Mouse (Mus musculus): Measurements from ENCODE around the gene Cldn6. TPM values are rescaled to one million over a fixed set of nuclear protein-coding genes. Genes with fewer than 3 reads are reported as not detected.

Gene Cldn6
- polyA plus RNA-seq (2012; rRNA removed) = 13.6 and 14.0 TPM in 2 replicates
- 11.3 and 14.7 TPM in 2 replicates for polyA plus RNA-seq (2014; fragmentation: Nextera tagmentation; extraction: Ambion mirVana)

DNA sequence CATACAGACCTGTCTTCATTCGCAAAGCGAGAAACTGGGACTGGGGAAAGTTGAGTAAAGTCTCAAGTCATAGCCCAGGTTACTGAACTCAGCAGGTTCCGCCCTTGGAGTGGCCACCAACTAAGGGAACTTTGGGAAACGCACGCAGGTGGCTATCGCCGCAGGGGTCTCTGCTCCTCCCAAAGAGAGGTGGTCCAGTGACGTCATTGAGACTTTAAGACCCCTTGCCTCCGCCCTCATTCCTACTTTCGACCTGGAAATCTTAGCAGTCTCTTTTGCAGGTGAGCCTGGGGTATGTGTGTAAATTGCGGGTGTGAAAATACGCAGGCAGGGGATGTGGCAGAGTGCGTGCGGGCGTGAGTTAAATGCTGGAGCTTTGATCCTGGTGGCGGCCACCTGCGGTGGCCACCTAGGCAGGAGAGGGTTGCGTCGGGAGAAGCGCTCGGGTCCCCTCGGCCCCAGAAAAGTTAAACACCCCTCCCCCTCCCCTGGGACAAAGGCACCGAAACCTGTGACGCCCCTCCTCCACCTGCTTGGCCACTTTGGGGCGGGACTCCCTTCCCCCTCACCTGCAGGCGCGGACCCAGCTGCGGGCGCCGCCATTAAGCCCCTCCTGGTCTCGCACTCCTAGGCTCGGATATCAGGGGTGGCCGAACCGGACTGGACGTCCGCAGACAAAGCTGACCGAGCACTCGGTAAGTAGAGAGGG is at the start of gene Cldn6:
TSS of gene Cldn6 (plus strand) at position 123 of the 709 bp plus-strand sequence.
- Histone ChIP-seq H3K27me3 (ENCODE audit: control insufficient read depth, insufficient read depth, low read length) (peaks cover 52% of the 10 kb centered on the region), H3K4me2 (replicated peaks; ENCODE audit: low read depth, low read length, severe bottlenecking) (peak within 1 kb of the TSS; percentile 45), H3K4me3 (replicated peaks; ENCODE audit: low read length) (peak within 1 kb of the TSS; percentile 29), H3K9ac (ENCODE audit: low read depth, low read length, severe bottlenecking) (no peak within 1 kb of the TSS), H3K36me3 (ENCODE audit: control insufficient read depth, insufficient read depth, low read length) (no peaks in the 10 kb centered on the region), H3K4me1 (ENCODE audit: control insufficient read depth, insufficient read depth, low read length) (peaks cover 53% of the 10 kb centered on the region), H3K27ac (replicated peaks; ENCODE audit: low read depth, low read length) (no peak within 1 kb of the TSS), H3K9me3 (ENCODE audit: control insufficient read depth, low read length) (no peaks in the 10 kb centered on the region)
- WGBS = 3% methylated on average over 37 of the region's 38 CpGs
- ATAC-seq (ENCODE audit: low FRiP score, low read depth) = no peak
- no peak for DNase-seq (ENCODE audit: low spot score)
- no peak for TF ChIP-seq POLR2A (IDR thresholded peaks at IDR 0.05; ENCODE audit: borderline replicate concordance, extremely low read depth, insufficient read depth, insufficient read length)

- Histone ChIP-seq H3K4me2 (replicated peaks; ENCODE audit: low read depth, low read length, severe bottlenecking) (peak overlapping the region; percentile 39), H3K4me1 (ENCODE audit: control insufficient read depth, insufficient read depth, low read length) (no peaks in the 10 kb centered on the region), H3K4me3 (replicated peaks; ENCODE audit: low read length) (peak overlapping the region; percentile 15), H3K36me3 (ENCODE audit: control insufficient read depth, insufficient read depth, low read length) (no peaks in the 10 kb centered on the region), H3K9me3 (ENCODE audit: control insufficient read depth, low read length) (no peaks in the 10 kb centered on the region), H3K27ac (replicated peaks; ENCODE audit: low read depth, low read length) (no peak overlapping the region), H3K27me3 (ENCODE audit: control insufficient read depth, insufficient read depth, low read length) (no peaks in the 10 kb centered on the region), H3K9ac (ENCODE audit: low read depth, low read length, severe bottlenecking) (peak overlapping the region; percentile 25; the same call in 1 of the 2 replicates)
- WGBS = 13% methylated on average over 22 of the region's 22 CpGs
- peak; percentile 82 for ATAC-seq (ENCODE audit: low FRiP score, low read depth)
- DNase-seq (ENCODE audit: low spot score) = peak; percentile 79
- TF ChIP-seq POLR2A (IDR thresholded peaks at IDR 0.05; ENCODE audit: borderline replicate concordance, extremely low read depth, insufficient read depth, insufficient read length) = no peak
Measured at GRCm38 (mm10) chr17:23630195-23631020, 48.6 kb upstream of the Cldn6 start.

GRCm38 (mm10) chr17:23631241-23631640 is 47.8 kb upstream of the Cldn6 start:
- Histone ChIP-seq H3K27ac (replicated peaks; ENCODE audit: low read depth, low read length) (no peak overlapping the region), H3K4me2 (replicated peaks; ENCODE audit: low read depth, low read length, severe bottlenecking) (no peak overlapping the region), H3K9ac (ENCODE audit: low read depth, low read length, severe bottlenecking) (no peak overlapping the region), H3K9me3 (ENCODE audit: control insufficient read depth, low read length) (no peaks in the 10 kb centered on the region), H3K36me3 (ENCODE audit: control insufficient read depth, insufficient read depth, low read length) (no peaks in the 10 kb centered on the region), H3K4me1 (ENCODE audit: control insufficient read depth, insufficient read depth, low read length) (no peaks in the 10 kb centered on the region), H3K27me3 (ENCODE audit: control insufficient read depth, insufficient read depth, low read length) (no peaks in the 10 kb centered on the region), H3K4me3 (replicated peaks; ENCODE audit: low read length) (no peak overlapping the region)
- 88% methylated on average over 8 of the region's 8 CpGs for WGBS
- DNase-seq (ENCODE audit: low spot score) = no peak
- no peak for TF ChIP-seq POLR2A (IDR thresholded peaks at IDR 0.05; ENCODE audit: borderline replicate concordance, extremely low read depth, insufficient read depth, insufficient read length)
- ATAC-seq (ENCODE audit: low FRiP score, low read depth) = no peak

- Histone ChIP-seq H3K9me3 (ENCODE audit: control insufficient read depth, low read length) (no peaks in the 10 kb centered on the region), H3K27ac (replicated peaks; ENCODE audit: low read depth, low read length) (no peak within 1 kb of the TSS), H3K4me1 (ENCODE audit: control insufficient read depth, insufficient read depth, low read length) (no peaks in the 10 kb centered on the region), H3K4me2 (replicated peaks; ENCODE audit: low read depth, low read length, severe bottlenecking) (peak within 1 kb of the TSS; percentile 79), H3K27me3 (ENCODE audit: control insufficient read depth, insufficient read depth, low read length) (peaks cover 15% of the 10 kb centered on the region; the same call in 1 of the 2 replicates), H3K9ac (ENCODE audit: low read depth, low read length, severe bottlenecking) (peak within 1 kb of the TSS; percentile 57), H3K4me3 (replicated peaks; ENCODE audit: low read length) (peak within 1 kb of the TSS; percentile 43), H3K36me3 (ENCODE audit: control insufficient read depth, insufficient read depth, low read length) (no peaks in the 10 kb centered on the region)
- ATAC-seq (ENCODE audit: low FRiP score, low read depth) (peak; percentile 53; the same call in 1 of the 2 replicates), DNase-seq (ENCODE audit: low spot score) (no peak)
- TF ChIP-seq POLR2A (IDR thresholded peaks at IDR 0.05; ENCODE audit: borderline replicate concordance, extremely low read depth, insufficient read depth, insufficient read length) = no peak
- 1% methylated on average over 56 of the region's 58 CpGs for WGBS
Measured at GRCm38 (mm10) chr17:23644613-23645495, 34.2 kb upstream of the Cldn6 start, which contains the start of gene Mmp25. Gene Mmp25, minus strand, starts transcription at chr17:23645277.
